Mouse (Mus musculus) small intestine, adult 2 months (tissue): ENCODE measurements around the gene Phlpp2.

Source experiments
- CTCF ChIP-seq: fragments of 200-500 bp; IDR thresholded peaks from 2 replicates; pipeline ENCODE4 v1.5.1; 2012; ENCODE audit warnings: low read depth, mild to moderate bottlenecking, control low read depth, inconsistent platforms, low read length, moderate library complexity, mixed read lengths; ENCODE audit not compliant: insufficient replicate concordance, insufficient read length; ENCODE audit errors: extremely low read depth
- POLR2A ChIP-seq: fragments of 200-500 bp; IDR thresholded peaks from 2 replicates; pipeline ENCODE4 v1.6.1; 2012; ENCODE audit warnings: low read depth, mild to moderate bottlenecking, control low read depth, inconsistent platforms, low read length, moderate library complexity

GRCm38 (mm10) chr8:109983944-109984343 is 115.6 kb downstream of the Phlpp2 start:
- TF ChIP-seq CTCF: no peak
- no peak for TF ChIP-seq POLR2A
